Mouse (Mus musculus) bone marrow, adult 2 months (tissue): ENCODE measurements around the gene Elp4.

ENCODE experiments used
- CTCF ChIP-seq: fragments of 200-500 bp; IDR thresholded peaks from 2 replicates; pipeline ENCODE4 v1.5.1; 2011; ENCODE audit warnings: low read length, control low read depth; ENCODE audit not compliant: control insufficient read depth, insufficient read depth
- POLR2A ChIP-seq: fragments of 200-500 bp; IDR thresholded peaks from 2 replicates; pipeline ENCODE4 v1.6.1; 2011; ENCODE audit warnings: low read depth, mild to moderate bottlenecking, control low read depth, low read length, borderline replicate concordance; ENCODE audit not compliant: control insufficient read depth

GRCm38 (mm10) chr2:105666763-105667625, 237.4 kb downstream of the Elp4 start:
- TF ChIP-seq CTCF = no peak
- no peak for TF ChIP-seq POLR2A
